Mouse (Mus musculus): ENCODE data around the gene Dpyd. TPM values are rescaled to one million over a fixed set of nuclear protein-coding genes. Genes with fewer than 3 reads are reported as not detected.

Gene Dpyd
- polyA plus RNA-seq, 1 experiment from 2014 or later, result 16.0 TPM

- no peaks in the 10 kb centered on the region for H3K36me3 ChIP-seq
- H3K4me3 ChIP-seq, result no peak overlapping the region
- H3K9me3 ChIP-seq, result 0 out of 2 replicates have a peak, but pooled peaks cover 4% of the 10 kb centered on the region
- no peaks in the 10 kb centered on the region for H3K27me3 ChIP-seq
- ATAC-seq (ENCODE audit: insufficient number of reproducible peaks, insufficient read depth, low FRiP score, low TSS enrichment), result no peak
- H3K4me1 ChIP-seq, result no peaks in the 10 kb centered on the region
- H3K9ac ChIP-seq, result no peak overlapping the region
- no peak overlapping the region for H3K4me2 ChIP-seq (replicated peaks)
- 86% methylated on average over 1 of the region's 1 CpGs for WGBS
- H3K27ac ChIP-seq, result no peak overlapping the region
Observed at GRCm38 (mm10) chr3:119144788-119145187, 582.9 kb downstream of the Dpyd start.

GRCm38 (mm10) chr3:119154604-119155444 is 592.9 kb downstream of the Dpyd start:
- no peaks in the 10 kb centered on the region for H3K9me3 ChIP-seq
- peak overlapping the region; percentile 35 for H3K4me2 ChIP-seq (replicated peaks)
- no peak for ATAC-seq (ENCODE audit: insufficient number of reproducible peaks, insufficient read depth, low FRiP score, low TSS enrichment)
- 0 out of 2 replicates have a peak overlapping the region, but pooled peaks have one; percentile 24 for H3K9ac ChIP-seq
- WGBS, result 30% methylated on average over 17 of the region's 17 CpGs
- H3K4me1 ChIP-seq, result no peaks in the 10 kb centered on the region
- H3K27me3 ChIP-seq, result no peaks in the 10 kb centered on the region
- 0 out of 2 replicates have a peak overlapping the region, but pooled peaks have one; percentile 5 for H3K4me3 ChIP-seq
- H3K27ac ChIP-seq, result no peak overlapping the region
- H3K36me3 ChIP-seq, result no peaks in the 10 kb centered on the region

GRCm38 (mm10) chr3:119158670-119159069 is 596.7 kb downstream of the Dpyd start:
- no peaks in the 10 kb centered on the region for H3K9me3 ChIP-seq
- H3K4me2 ChIP-seq (replicated peaks), result no peak overlapping the region
- no peak overlapping the region for H3K9ac ChIP-seq
- no peaks in the 10 kb centered on the region for H3K36me3 ChIP-seq
- no peak overlapping the region for H3K27ac ChIP-seq
- no peak for ATAC-seq (ENCODE audit: insufficient number of reproducible peaks, insufficient read depth, low FRiP score, low TSS enrichment)
- no peaks in the 10 kb centered on the region for H3K27me3 ChIP-seq
- H3K4me3 ChIP-seq, result no peak overlapping the region
- H3K4me1 ChIP-seq, result no peaks in the 10 kb centered on the region
- 85% methylated on average over 4 of the region's 4 CpGs for WGBS

DNA sequence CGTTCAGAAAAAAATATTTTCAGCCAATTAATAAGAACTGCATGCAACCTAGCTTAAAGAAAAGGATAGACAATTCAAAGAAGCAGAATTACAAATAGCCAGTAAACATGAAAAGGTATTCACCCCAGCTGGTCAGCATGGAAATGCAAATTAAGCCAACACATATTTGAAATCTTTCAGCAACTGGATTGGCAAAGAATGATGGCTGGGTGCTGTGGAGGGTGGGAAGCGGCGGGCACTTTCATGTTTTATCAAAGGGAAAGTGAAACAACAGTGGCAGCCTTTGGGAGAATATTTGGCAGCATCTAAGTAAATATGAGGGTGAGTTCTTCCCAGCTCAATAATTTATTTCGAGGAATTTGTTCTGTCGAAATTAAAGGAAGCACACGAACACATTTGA is 603.8 kb downstream of the Dpyd start:
- no peak for ATAC-seq (ENCODE audit: insufficient number of reproducible peaks, insufficient read depth, low FRiP score, low TSS enrichment)
- no peak overlapping the region for H3K27ac ChIP-seq

DNA sequence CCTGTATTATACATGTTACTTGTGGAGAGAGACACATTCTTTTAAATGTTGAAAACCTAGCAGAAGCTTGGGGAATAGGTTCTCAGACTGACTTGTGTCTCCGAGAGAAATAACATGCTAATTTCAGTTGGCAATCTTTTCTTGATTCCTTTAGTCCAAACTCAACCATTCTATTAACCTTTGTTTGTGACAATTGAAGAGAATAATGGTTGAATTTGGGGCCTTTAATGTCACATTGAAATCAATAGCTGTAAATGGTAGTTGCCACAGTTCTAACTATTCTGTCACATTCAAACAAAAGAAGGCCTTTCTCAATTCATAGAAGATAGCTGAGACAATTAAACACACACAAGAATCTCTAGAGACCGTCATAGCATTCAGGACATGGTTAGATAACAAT is 606.2 kb downstream of the Dpyd start:
- no peaks in the 10 kb centered on the region for H3K36me3 ChIP-seq
- H3K4me1 ChIP-seq, result no peaks in the 10 kb centered on the region
- no peaks in the 10 kb centered on the region for H3K27me3 ChIP-seq
- 65% methylated on average over 2 of the region's 2 CpGs for WGBS
- H3K9me3 ChIP-seq, result no peaks in the 10 kb centered on the region
- no peak overlapping the region for H3K27ac ChIP-seq
- H3K9ac ChIP-seq, result no peak overlapping the region
- H3K4me2 ChIP-seq (replicated peaks), result no peak overlapping the region
- no peak for ATAC-seq (ENCODE audit: insufficient number of reproducible peaks, insufficient read depth, low FRiP score, low TSS enrichment)
- H3K4me3 ChIP-seq, result no peak overlapping the region

More for the DNA sequence above, 603.8 kb downstream of the Dpyd start:
- H3K9me3 ChIP-seq, result no peaks in the 10 kb centered on the region
- no peaks in the 10 kb centered on the region for H3K27me3 ChIP-seq
- H3K4me3 ChIP-seq, result no peak overlapping the region
- no peak overlapping the region for H3K4me2 ChIP-seq (replicated peaks)
- no peaks in the 10 kb centered on the region for H3K4me1 ChIP-seq
- H3K36me3 ChIP-seq, result no peaks in the 10 kb centered on the region
- 79% methylated on average over 6 of the region's 6 CpGs for WGBS
- H3K9ac ChIP-seq, result no peak overlapping the region

DNA sequence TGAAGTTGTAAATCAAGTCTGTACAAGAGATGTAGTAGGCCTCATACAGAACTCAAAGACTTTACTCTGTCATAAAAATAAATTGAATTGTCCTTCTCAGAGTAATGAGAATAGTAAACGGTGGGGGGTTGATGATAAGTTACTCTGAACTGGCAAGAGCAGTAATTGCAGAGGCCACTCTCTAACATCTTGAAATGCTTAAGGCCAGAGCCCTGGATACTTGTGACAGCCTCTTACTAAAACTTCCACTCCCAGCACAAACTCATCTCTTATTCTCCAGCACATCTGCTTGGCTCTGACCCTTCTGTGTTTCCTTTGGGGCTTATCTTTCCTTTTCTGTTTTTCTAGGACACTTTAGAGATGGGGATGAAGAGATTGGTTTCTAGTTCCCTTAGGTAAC is 606.7 kb downstream of the Dpyd start:
- Histone ChIP-seq H3K36me3 (no peaks in the 10 kb centered on the region), H3K27ac (no peak overlapping the region), H3K27me3 (no peaks in the 10 kb centered on the region), H3K9me3 (no peaks in the 10 kb centered on the region), H3K9ac (no peak overlapping the region), H3K4me2 (replicated peaks) (no peak overlapping the region), H3K4me1 (no peaks in the 10 kb centered on the region), H3K4me3 (no peak overlapping the region)
- no peak for ATAC-seq (ENCODE audit: insufficient number of reproducible peaks, insufficient read depth, low FRiP score, low TSS enrichment)
- 27% methylated on average over 1 of the region's 1 CpGs for WGBS

- Histone ChIP-seq H3K36me3 (no peaks in the 10 kb centered on the region), H3K27ac (no peak overlapping the region), H3K9ac (no peak overlapping the region), H3K27me3 (no peaks in the 10 kb centered on the region), H3K4me2 (replicated peaks) (no peak overlapping the region), H3K4me1 (no peaks in the 10 kb centered on the region), H3K9me3 (no peaks in the 10 kb centered on the region), H3K4me3 (no peak overlapping the region)
- WGBS, result 91% methylated on average over 3 of the region's 3 CpGs
- no peak for ATAC-seq (ENCODE audit: insufficient number of reproducible peaks, insufficient read depth, low FRiP score, low TSS enrichment)
Observed at GRCm38 (mm10) chr3:119183261-119183660, 621.3 kb downstream of the Dpyd start.

GRCm38 (mm10) chr3:119194071-119194470 is 632.1 kb downstream of the Dpyd start:
- 74% methylated on average over 6 of the region's 6 CpGs for WGBS
- no peak overlapping the region for H3K27ac ChIP-seq
- H3K27me3 ChIP-seq, result no peaks in the 10 kb centered on the region

DNA sequence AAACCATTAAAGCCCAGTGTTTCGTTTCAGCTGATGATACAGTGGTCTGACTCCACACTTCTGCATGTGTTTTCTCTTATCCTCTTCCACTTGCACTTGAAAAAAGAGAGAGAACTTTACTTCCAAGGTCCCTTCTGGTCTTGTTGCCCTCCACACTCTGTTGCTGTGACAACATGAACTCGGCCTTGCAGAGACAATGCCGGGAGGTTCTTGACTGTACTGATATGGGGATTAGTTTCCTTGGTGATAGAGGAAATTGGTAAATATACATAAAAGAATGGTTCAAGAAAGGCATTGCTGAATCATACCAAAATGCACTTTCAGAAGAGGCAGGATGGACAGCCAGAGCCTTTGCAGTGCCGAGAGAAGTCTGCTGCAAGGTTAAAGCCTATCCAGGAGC is 633.7 kb downstream of the Dpyd start:
- Histone ChIP-seq H3K27ac (no peak overlapping the region), H3K4me1 (no peaks in the 10 kb centered on the region), H3K9me3 (no peaks in the 10 kb centered on the region), H3K4me2 (replicated peaks) (no peak overlapping the region), H3K9ac (no peak overlapping the region), H3K36me3 (no peaks in the 10 kb centered on the region), H3K27me3 (no peaks in the 10 kb centered on the region), H3K4me3 (no peak overlapping the region)
- WGBS, result 84% methylated on average over 4 of the region's 4 CpGs
- no peak for ATAC-seq (ENCODE audit: insufficient number of reproducible peaks, insufficient read depth, low FRiP score, low TSS enrichment)

More at GRCm38 (mm10) chr3:119194071-119194470, 632.1 kb downstream of the Dpyd start:
- Histone ChIP-seq H3K9me3 (no peaks in the 10 kb centered on the region), H3K4me1 (no peaks in the 10 kb centered on the region), H3K9ac (no peak overlapping the region), H3K4me3 (no peak overlapping the region), H3K4me2 (replicated peaks) (no peak overlapping the region), H3K36me3 (no peaks in the 10 kb centered on the region)
- ATAC-seq (ENCODE audit: insufficient number of reproducible peaks, insufficient read depth, low FRiP score, low TSS enrichment), result no peak

DNA sequence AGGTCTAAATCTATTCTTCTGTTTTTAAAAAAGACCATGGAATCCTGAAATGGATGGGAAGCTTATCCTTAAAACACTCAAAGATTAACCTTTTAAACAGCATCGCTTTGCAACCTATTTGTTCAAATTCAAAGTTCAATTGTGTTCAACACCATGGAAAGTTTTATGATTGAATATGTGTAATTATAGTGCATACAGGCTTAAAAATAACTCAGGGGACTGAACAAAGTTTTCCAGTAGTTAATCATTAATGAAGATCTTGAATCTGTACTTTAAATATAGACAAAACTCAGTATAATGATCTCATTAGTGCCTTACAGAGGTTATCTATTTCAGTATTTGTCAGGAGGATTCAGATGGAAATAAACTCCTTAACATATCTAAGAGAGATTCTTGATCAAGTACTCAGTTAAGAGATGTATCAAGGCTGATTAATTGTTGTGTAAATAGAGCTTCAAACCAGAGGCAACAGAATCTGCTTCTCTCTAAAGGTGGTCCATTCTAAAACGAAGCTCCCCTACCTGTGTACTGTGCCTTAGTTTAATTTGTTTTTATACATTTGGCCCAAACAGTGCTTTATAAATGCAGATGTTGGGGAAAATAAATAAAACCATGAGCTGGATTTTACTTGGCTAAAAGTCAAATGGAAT is 659.0 kb downstream of the Dpyd start:
- WGBS, result 71% methylated on average over 2 of the region's 2 CpGs
- H3K9me3 ChIP-seq, result no peaks in the 10 kb centered on the region
- H3K36me3 ChIP-seq, result no peaks in the 10 kb centered on the region
- no peak for ATAC-seq (ENCODE audit: insufficient number of reproducible peaks, insufficient read depth, low FRiP score, low TSS enrichment)
- H3K9ac ChIP-seq, result no peak overlapping the region
- H3K27ac ChIP-seq, result no peak overlapping the region
- no peaks in the 10 kb centered on the region for H3K27me3 ChIP-seq
- H3K4me2 ChIP-seq (replicated peaks), result no peak overlapping the region
- H3K4me3 ChIP-seq, result no peak overlapping the region
- H3K4me1 ChIP-seq, result no peaks in the 10 kb centered on the region

DNA sequence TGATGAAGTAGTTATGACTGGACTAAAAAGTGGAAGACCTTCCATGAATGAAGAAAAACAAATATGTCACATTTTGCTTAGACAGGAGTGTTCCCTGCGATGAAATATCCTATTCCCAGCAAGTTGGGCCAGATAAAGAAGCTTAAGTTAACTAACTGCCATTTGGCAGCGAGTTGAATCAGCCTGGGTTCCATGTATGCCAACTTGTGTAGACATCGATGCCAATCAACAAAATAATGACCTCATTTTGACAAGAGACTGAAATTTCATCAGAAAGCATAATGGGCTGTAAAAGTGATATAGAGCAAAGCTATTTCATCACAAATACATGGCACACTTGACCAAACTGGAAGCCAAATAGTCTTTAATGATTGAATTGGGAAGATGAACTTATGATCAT is 681.3 kb downstream of the Dpyd start:
- 87% methylated on average over 3 of the region's 3 CpGs for WGBS
- no peaks in the 10 kb centered on the region for H3K4me1 ChIP-seq
- no peaks in the 10 kb centered on the region for H3K27me3 ChIP-seq
- H3K4me3 ChIP-seq, result no peak overlapping the region
- ATAC-seq (ENCODE audit: insufficient number of reproducible peaks, insufficient read depth, low FRiP score, low TSS enrichment), result no peak
- no peak overlapping the region for H3K27ac ChIP-seq
- H3K36me3 ChIP-seq, result no peaks in the 10 kb centered on the region
- H3K9ac ChIP-seq, result no peak overlapping the region
- no peaks in the 10 kb centered on the region for H3K9me3 ChIP-seq
- H3K4me2 ChIP-seq (replicated peaks), result no peak overlapping the region

DNA sequence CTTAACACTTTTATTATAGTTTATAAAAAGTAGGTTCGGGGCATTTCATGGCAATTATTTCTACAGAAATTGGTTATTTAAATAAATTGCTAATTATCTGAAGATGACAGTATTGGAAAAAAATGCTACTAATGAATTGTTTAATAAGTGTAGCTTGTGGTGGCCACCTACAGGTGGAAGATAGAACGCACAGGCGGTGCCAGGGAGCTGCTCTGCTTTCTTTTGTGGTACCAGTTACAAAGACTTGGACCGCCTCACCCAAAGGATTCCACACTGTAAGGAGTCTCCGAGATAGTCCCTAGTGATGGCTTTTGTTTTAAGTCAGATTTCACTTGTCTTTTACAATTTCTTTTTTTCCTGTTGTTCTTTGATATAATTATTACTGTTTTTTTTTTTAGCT is 694.6 kb downstream of the Dpyd start:
- Histone ChIP-seq H3K4me2 (replicated peaks) (no peak overlapping the region), H3K27me3 (no peaks in the 10 kb centered on the region), H3K9ac (no peak overlapping the region), H3K36me3 (no peaks in the 10 kb centered on the region), H3K4me1 (0 out of 2 replicates have a peak, but pooled peaks cover 6% of the 10 kb centered on the region), H3K27ac (no peak overlapping the region), H3K9me3 (no peaks in the 10 kb centered on the region), H3K4me3 (no peak overlapping the region)
- no peak for ATAC-seq (ENCODE audit: insufficient number of reproducible peaks, insufficient read depth, low FRiP score, low TSS enrichment)
- WGBS, result 46% methylated on average over 5 of the region's 5 CpGs

Data from embryonic facial prominence, embryonic 12.5 days (tissue).